Mouse (Mus musculus): ENCODE measurements around the gene Fgfr4. TPM values are rescaled to one million over a fixed set of nuclear protein-coding genes. Genes with fewer than 3 reads are reported as not detected.
"Not testable (repeated sequence)": the region's sequence is repeated elsewhere in the genome, so short reads cannot be mapped to it uniquely, and the experiment has no call there.

The Fgfr4 gene
- total RNA-seq, 4 experiments from 2014 or later = 0.62 to 1.4 (median 1.4) TPM

DNA sequence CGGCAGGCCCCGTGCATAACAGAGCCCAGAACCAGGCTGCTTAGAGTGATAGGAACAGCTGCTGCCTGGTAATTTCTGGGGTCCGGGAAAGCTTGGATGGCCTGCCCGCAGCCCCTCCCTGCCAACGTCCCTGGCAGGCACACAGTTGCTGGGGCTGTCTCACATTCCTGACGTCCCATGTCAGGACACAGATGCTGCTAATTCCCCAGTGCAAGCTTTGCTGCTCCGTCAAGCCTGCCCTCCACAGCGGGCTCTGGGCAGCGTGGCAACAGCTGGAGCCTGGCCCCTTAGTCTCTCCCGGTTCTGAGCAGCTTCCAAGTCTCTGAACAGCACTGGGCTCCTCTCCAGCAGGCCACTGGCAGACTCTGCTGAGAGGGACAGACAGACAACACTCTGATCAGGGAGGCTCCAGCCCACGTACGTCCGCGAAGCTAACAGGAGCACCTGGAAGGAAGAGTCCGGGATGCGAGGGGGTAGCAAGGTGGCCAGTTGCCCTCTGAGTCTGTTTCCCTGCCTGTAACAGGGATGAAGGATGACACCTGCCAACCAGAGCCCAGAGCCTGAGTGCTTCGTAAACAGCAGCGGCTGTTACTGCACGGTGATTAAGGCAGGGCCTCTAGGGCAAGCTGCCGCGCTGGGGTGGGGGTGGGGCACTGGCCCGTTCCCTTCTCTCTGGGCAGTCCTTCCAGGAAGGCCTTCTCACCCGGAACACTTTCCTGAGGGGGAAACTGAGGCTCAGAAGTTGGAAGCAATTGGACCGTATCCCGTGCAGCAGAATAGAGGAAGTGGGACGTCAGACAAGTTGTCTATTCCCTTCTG is 19.3 kb downstream of the Fgfr4 start:
- peak; percentile 57 to 77 for DNase-seq (ENCODE audit: low spot score in 2 of 2)

DNA sequence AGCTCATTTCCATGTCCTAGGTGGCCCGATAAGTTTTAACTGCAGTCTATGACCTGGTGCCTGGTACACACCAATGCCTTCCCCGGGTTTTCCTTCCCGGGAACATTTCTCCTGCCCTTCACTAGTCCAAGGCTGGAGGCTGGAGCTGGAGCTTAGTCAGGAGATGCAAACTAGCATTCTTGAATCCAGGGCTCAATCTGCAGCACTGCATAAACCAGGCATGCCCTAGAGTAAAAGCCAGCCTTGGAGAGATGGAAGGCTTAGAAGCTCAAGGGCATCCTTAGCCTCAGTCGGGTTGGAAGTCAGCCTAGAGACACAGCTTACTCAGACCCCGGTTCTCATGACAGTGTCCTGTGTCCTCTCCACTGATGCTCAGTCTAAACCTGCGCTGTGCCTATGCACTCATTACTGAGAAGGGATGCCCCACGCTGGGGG is 19.9 kb downstream of the Fgfr4 start:
- no peak for DNase-seq (ENCODE audit: low spot score in 2 of 2)

DNA sequence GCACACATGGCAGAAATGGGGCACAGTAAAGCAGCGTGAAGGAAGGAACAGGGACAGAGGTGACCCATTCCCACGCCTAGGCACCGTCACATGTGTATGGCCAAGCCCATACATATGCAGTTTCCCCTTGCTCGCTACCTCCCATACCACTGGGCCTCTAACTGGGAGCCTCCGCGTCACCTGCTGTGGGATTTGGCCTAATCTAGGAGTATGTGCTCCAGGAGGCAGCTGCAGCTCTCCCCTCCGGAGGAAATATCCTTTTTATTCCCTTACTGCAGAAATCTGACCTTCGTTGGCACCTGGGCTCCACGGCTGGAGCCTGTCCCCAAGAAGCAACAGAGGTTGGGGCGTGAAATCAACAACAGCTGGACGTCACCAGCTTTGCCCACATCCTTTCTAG is 21.9 kb downstream of the Fgfr4 start:
- DNase-seq (ENCODE audit: low spot score in 2 of 2) = no peak

DNA sequence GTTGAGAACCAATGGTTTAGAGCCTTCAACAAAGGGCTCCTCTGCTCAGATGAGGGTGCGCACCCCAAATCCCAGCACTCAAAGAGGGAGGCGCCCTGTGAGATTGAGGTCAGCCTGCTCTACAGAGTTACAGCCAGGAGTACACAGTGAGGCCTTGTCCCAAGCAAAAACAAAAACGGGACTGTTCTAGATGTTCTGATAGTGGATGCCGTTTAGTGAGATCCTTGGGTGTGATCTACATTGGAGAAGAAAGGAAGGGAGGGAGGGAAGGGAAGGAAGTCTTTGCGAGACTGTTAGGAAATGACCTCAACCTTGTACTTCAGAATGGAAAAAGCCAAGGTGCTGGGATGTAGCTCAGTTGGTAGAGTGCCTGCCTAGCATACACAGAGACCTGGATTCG is 23.8 kb downstream of the Fgfr4 start:
- no peak for DNase-seq (ENCODE audit: low spot score in 2 of 2)

DNA sequence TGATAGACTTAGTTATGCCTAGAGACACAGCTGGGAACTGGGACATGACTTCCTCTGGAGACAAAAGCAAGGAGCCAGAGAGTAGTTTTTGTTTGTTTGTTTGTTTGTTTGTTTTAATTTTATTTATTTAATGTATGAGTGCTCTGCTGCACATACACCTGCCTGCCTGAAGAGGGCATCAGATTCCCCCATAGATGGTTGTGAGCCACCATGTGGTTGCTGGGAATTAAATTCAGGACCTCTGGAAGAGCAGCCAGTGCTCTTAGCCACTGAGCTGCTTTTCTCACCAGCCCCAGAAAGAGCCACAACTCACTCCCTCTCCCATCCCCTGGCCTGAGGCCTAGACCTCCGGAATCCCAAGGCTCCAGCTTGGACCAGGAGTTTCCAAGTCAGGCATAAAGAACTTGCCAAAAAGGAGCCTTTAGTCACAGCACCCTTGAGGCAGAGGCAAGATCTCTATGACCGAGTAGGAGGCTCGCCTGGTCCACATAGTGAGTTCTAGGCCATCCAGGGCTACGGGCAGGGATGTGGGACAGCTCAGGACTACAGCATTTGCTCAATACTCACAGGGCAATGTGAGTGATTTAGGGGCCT is 25.6 kb downstream of the Fgfr4 start:
- DNase-seq (ENCODE audit: low spot score in 2 of 2) = no peak

DNA sequence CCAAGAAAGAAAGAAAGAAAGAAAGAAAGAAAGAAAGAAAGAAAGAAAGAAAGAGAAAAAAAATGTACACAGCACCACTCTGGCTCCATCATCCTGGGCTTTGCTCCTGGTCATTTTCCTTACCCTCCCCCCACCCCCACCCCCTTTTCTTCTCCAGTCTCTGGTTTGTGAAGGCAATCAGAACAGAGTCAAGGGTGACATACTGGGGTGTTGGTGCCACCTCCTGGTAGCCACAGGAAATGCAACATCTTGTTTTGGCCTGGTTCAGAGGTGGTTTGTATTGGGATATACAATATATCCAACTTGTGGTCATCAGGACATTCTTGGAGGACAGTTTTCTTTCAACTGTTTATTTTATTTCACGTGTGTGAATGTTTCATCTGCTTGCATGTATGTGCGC is 26.1 kb downstream of the Fgfr4 start:
- peak; percentile 61 to 66 for DNase-seq (ENCODE audit: low spot score in 2 of 2)

DNA sequence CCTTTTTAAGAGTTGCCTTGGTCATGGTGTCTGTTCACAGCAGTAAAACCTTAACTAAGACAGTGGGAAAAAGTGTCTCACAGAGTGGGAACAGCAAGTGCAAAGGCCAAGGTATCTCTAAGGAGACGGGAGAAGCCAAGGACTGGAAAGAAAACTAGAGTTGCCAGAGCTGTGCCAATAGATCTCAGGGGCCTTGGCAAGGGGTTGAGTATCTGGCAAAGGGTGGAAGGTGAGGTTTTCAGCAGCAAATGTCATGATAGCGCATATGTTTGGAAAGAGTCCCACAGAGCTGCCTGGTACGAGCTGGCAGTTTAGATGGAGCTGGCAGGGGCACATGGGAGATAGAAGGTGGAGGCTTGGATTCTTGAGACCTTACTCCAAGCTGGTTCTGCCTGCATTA is 27.2 kb downstream of the Fgfr4 start:
- DNase-seq (ENCODE audit: low spot score in 2 of 2) = no peak

DNA sequence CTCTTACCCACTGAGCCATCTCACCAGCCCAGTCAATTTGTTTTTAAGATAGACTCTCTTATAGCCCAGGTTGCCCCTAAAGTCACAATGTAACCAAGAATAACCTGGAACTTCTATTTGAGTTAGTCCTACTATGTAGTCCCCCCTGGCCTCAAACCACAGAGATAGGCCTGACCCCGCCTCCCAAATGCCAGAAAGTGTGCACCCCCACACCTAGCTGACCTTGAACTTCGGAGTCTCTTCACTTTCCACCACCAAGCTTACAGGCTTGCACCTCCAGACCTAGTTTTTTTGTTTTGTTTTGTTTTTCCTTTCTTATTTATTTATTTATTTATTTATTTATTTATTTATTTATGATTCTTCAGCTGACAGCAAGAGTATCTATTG is 29.3 kb downstream of the Fgfr4 start:
- no peak for DNase-seq (ENCODE audit: low spot score in 2 of 2)

DNA sequence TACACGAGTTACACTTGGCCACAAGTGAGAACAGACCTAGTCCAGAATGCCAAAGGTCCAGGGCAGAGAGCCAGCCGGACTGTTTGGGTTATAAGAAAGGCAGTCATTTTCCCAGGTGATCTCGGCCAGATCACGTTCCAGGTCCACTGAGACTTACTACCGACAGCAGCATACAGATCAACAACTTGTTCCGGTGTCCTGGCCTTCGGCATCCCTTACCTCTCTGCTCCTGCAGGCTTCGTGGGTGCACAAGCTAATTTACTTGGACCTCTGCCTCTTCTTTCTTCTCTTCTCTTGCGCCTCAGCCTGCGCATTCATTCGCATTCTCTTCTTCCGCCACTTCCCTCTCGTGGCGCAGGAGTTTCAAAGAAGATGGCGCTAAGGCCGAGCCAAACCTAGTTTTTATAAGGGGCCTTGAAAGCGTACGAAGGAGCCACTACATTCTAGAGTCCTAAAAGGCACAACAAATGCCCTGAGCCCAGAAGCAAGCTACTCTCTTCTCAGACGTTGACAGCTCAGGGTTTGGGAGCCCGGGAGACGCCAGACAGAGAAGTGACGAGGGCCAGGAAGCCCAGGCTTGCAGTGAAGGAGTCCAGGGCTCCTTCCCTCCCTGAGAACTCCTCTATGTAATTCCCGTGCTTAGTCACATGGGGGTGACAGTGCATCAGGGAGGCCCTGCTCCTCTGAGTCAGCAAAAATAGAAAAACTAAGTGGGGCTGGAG is 29.9 kb downstream of the Fgfr4 start:
- peak; percentile 57 to 64 for DNase-seq (ENCODE audit: low spot score in 2 of 2)

DNA sequence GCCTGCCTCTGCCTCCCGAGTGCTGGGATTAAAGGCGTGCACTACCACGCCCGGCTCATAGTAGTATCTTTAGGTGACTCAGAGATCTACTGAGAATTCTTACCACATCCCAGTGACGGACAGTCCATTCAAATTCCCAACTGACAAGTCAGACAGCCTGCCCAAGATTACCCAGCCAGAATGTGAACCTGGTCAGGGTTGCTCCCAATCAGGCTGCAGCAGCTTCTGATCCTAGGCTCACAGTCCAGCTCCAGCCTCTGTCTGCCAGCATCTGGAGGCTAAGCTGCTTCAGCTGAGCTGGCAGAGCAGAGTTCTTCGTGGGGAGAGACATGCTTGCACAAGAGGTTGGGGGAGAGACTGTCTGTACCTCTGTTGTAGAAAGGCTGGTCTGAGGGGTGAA is 30.9 kb downstream of the Fgfr4 start:
- DNase-seq (ENCODE audit: low spot score in 2 of 2) = no peak

DNA sequence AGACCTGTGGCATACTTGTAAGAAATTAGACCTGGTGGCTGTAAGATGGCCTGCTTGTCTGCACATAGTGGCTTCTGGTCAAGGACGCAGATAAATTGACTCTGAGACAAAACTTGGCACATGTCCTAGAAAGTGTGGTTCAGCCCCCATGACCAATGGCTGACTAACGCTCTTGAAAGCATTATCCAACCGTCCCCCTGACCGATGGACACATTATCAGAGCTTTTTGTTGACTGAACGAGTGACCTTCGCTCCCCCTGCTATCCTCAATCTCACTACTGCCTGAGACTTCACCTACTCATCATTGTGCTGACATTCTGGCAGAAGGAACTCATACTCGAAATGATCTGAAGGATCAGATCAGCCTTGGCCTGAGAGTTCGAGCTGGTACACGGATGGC is 34.6 kb downstream of the Fgfr4 start:
- DNase-seq (ENCODE audit: low spot score in 2 of 2) = not testable (repeated sequence)

DNA sequence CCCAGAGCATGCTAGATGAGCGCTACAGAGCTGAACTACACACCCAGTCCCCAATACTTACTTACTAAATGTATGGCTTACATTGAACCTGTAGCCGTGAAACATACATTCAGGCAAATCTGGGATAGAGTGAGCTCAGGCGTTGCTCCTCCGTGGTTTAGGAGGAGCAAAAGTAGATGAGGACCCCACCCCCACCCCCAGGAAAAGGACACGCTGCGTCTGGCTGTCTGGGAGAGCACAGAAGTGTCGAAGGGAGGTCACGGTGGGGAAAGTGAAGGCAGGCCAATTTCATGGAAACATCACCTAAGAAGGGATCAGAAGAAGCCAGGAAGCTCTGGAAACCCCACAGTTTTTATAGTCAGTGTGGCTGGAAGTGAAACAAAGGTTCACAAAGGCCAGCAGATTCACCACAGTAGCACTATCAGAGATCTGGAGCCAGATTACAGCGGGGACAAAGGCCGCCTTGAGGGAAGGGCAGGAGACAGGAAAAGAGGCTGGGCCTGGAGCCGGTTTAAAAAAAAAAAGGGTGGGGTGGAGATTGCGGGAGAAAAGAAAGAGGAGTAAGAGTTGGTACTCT is 37.2 kb downstream of the Fgfr4 start:
- DNase-seq (ENCODE audit: low spot score in 2 of 2) = no peak

DNA sequence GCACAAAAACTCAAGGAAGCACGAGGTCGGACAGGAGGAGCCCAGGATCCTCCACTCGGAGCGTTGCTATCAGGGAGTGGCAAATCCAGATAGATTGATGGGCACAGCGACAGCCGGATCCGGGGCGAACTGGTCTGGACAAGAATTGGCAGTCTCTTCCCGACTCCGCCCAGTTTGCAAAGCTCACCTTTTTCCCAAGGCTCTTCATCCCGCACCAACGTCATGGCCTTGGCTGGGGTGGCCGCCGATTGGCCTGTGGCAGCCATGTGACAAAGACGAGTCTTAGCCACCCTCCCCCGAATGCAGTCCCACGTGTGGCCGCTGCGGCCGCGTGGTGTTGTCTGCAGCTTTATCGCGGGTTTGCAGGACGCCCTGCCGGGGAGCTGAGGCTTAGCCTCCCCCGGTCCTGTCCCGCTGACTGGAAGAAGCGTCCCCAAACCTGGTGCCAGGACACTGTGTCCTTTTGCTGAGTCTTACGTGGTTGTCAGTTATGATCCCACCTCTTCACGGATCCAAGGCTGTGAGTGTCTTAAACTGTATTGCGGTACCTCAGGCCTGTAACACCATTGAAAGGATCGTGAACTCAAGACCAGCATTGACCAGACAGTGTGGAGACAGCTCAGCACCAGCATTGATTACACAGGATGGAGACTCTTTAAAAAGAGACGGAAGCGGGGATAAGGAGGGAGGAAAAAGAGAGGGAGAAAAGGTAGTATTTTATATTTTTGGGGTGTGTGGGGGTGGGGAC is 37.9 kb downstream of the Fgfr4 start:
- DNase-seq (ENCODE audit: low spot score in 2 of 2) = peak; percentile 94 to 96

DNA sequence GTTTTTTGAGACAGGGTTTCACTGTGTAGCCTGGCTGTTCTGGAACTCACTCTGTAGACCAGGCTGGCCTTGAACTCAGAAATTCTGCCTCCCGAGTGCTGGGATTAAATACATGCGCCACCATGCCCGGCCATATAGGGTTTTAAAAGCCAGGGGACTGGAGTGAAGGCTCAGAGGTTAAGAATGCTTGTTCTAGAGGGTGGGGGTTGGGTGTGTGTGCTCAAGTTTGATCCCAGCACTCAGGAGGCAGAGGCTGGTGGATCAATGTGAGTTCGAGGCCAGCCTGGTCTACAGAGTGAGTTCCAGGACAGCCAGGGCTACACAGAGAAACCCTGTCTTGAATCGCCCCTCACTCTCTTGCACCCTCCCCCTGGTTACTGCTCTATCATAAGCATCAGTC is 39.1 kb downstream of the Fgfr4 start:
- DNase-seq (ENCODE audit: low spot score in 2 of 2) = no peak

DNA sequence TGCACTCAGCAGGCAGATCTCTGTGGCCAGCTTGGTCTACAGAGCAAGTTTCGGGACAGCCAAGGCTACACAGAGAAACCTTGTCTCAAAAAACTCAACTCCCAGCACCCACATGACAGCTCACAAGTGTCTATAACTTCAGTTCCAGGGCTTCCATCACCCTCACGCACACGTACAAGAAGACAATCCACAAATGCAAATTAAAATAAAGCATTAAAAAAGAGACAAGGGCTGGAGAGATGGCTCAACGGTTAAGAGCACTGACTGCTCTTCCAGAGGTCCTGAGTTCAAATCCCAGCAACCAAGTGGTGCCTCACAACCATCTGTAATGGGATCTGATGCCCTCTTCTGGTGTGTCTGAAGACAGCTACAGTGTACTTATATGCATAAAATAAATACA is 50.3 kb downstream of the Fgfr4 start:
- not testable (repeated sequence) for DNase-seq (ENCODE audit: low spot score in 2 of 2)

DNA sequence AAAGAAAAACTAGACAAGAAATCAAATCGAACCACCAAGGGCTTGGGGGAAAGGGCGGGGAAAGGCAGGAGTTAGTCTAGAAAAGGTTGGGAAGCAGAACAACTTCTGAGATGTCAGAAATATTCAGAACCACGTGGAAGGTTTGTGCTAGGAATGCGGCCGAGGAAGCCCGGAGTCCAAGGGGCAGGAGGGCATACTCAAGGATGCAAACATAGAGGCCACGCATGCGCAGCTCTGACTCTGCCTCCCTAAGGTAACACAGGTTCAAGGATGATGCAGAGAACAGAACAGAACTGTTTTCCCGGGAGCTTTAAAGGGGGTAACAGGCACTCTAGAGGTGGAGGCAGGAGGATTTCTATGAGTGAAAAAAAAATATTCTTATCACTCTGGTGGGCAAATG is 51.3 kb downstream of the Fgfr4 start:
- DNase-seq (ENCODE audit: low spot score in 2 of 2) = no peak

DNA sequence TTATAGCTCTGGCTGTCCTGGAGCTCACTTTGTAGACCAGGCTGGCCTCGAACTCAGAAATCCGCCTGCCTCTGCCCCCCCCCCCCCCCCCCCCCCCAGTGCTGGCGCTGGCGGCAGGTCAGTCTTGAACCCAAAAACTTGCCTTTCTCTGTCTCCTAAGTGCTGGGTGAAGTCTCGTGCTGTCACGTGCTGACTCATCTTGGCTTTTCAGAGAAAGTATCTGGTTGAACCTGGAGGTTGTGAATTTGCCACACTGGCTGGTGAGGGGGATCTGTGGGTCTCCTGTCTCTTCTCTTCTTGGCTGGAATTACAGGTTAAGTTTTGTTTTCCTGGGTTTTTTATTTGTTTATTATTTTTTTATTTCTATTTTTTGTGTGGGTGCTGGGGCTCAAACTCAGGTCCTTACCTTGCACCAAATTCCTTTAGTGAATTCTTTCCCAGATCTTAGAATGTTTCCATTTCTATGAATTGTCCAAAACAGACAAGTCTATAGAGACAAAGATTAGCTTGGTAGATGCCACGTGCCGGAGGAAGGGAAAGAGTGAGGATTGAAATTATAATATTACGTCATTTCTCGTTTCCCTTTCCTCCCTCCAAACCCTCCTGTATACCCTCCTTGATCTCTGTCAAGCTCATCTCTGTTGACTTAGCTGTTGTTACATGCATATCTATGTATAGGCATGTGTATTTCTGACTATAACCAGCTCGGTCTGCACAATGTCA is 52.4 kb downstream of the Fgfr4 start:
- DNase-seq (ENCODE audit: low spot score in 2 of 2) = no peak

DNA sequence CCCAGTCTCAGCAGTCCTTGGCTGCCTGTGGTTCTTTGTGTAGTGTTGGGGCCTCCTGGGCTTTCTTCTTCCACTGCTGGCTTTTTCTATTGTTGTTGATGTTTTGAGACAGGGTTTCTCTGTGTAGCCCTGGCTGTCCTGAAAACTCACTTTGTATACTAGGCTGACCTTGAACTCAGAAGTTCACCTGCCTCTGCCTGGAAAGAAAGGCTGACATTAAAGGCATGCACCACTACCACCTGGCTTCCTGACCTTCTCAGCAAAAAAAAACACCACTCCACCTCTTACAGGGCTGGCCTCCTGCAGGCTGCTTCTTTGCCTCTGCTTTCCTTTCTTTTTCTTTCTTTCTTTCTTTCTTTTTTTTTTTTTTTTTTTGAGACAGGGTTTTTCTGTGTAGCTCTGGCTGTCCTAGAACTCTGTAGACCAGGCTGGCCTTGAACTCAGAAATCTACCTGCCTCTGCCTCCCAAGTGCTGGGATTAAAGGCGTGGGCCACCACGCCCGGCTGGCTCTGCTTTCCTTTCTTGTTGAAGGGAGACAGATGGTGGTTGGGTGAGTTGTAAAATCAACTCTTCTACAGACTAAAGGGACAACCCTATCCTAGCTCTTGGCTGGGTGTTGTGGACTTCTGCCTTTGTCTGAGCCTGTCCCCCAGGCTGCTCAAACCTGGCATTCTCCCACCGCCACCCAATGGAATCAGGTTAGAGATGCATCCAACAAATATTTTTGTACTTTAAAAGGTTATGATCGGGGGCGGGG is 53.2 kb downstream of the Fgfr4 start:
- no peak for DNase-seq (ENCODE audit: low spot score in 2 of 2)

DNA sequence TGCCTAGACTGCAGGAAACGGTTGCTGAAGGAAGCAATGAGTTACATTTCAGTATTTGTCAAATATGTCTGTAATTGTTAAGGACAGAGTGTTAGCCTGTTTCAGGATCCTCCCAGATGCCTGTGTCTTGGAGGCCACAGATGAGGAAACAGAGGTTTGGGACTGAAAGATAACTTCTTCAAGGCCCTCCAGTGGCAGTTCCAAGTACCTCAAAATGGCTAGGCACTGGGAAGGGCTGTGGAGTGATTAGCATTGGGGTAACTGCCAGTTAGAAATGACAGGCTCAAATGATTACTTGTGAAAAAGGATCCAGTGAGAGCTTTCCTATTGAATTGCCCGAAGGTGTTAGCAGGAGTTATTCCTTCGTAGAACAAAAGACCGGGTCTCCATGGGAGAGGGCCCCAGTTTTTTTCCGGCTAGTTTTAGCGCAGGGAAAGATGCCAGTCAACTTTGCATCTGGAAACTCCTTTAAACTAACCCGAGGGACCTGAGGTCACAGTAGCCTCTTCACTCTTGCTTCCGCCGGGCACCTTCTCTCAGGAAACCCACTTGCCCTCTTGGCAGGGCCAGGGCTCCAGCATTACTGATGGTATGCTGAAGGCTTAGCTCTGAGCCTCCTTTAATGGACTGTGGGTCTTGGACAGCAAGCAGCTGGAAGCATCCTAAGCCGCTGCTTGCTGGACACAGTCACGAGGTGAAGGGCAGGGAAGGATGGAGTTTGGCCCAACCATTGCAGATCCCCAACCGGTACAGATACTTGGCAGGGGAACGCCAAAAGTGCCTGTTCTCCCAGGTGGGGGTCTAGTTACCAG is 56.6 kb downstream of the Fgfr4 start:
- no peak for DNase-seq (ENCODE audit: low spot score in 2 of 2)

Data from gastrocnemius, adult 8-10 months (tissue).